Mouse (Mus musculus) kidney, embryonic 15.5 days (tissue): Measurements from ENCODE around the gene Insc. TPM values are rescaled to one million over a fixed set of nuclear protein-coding genes. Genes with fewer than 3 reads are reported as not detected.

Experiments used
- ATAC-seq: fragments of 200-750 bp; cut with Nextera tagmentation; replicated peaks from 2 replicates; pipeline ENCODE4 v1.8.0; 2017; ENCODE audit warnings: moderate TSS enrichment; ENCODE audit not compliant: low FRiP score
- H3K27ac ChIP-seq: fragments of 300-500 bp; sonication (generic); 2 replicates; pipeline ENCODE4 v1.5.1; 2015; ENCODE audit warnings: mild to moderate bottlenecking, inconsistent platforms
- H3K27me3 ChIP-seq: fragments of 300-500 bp; sonication (generic); 2 replicates; pipeline ENCODE4 v1.6.1; 2015; ENCODE audit warnings: inconsistent platforms
- H3K36me3 ChIP-seq: fragments of 300-500 bp; sonication (generic); 2 replicates; pipeline ENCODE4 v1.6.1; 2015; ENCODE audit warnings: inconsistent platforms
- H3K4me1 ChIP-seq: fragments of 300-500 bp; sonication (generic); 2 replicates; pipeline ENCODE4 v1.6.1; 2015; ENCODE audit warnings: inconsistent platforms
- H3K4me2 ChIP-seq: fragments of 300-500 bp; sonication (generic); 2 replicates; pipeline ENCODE4 v1.6.1; 2015; ENCODE audit warnings: moderate library complexity, mild to moderate bottlenecking, inconsistent platforms
- H3K4me3 ChIP-seq: fragments of 300-500 bp; sonication (generic); replicated peaks from 2 replicates; pipeline ENCODE4 v1.5.1; 2015; ENCODE audit warnings: mild to moderate bottlenecking, inconsistent platforms
- H3K9ac ChIP-seq: fragments of 300-500 bp; sonication (generic); 2 replicates; pipeline ENCODE4 v1.6.1; 2015; ENCODE audit warnings: mild to moderate bottlenecking, inconsistent platforms
- H3K9me3 ChIP-seq: fragments of 300-500 bp; sonication (generic); replicated peaks from 2 replicates; pipeline ENCODE4 v1.6.1; 2016; ENCODE audit warnings: inconsistent platforms
- WGBS: fragments of 180-500 bp; shearing (Covaris S2); methylation state at CpG from one replicate; pipeline ENCODE4 v1.1.7; 2015; ENCODE audit warnings: mixed read lengths; 5-methylcytosine and 5-hydroxymethylcytosine counted together
- polyA plus RNA-seq: library from polyadenylated mRNA; unstranded; fragments of >200 nt; fragmentation: Nextera tagmentation; extraction: Ambion mirVana; gene quantifications from 2 replicates; pipeline ENCODE4 v1.2.1, GENCODE M21; 2015

Insc gene
- polyA plus RNA-seq, 1 experiment from 2014 or later: 3.7 TPM

DNA sequence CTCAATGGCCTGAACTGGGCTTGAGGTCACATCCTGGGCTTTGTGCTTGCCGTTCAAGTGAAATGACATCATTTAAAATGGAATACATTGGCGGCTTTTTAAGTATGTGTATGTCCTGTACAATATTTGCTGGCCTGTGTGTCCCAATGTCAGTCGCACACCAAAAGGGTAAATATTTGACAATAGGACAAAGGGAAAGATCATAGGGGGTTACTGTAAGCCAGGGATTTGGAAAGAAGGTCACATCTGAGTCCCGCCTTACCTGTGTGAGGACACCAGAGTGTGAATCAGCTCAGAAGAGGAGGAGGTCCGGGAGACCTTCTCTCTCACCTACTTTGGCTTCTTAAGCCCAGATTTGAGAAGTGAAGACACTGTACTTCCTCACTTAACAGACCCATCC is 25.0 kb downstream of the Insc start:
- Histone ChIP-seq H3K27ac (no peak overlapping the region), H3K4me1 (no peaks in the 10 kb centered on the region), H3K9me3 (no peaks in the 10 kb centered on the region), H3K4me2 (no peak overlapping the region), H3K27me3 (no peaks in the 10 kb centered on the region), H3K36me3 (no peaks in the 10 kb centered on the region), H3K4me3 (no peak overlapping the region), H3K9ac (no peak overlapping the region)
- 84% methylated on average over 5 of the region's 5 CpGs for WGBS
- ATAC-seq: no peak

DNA sequence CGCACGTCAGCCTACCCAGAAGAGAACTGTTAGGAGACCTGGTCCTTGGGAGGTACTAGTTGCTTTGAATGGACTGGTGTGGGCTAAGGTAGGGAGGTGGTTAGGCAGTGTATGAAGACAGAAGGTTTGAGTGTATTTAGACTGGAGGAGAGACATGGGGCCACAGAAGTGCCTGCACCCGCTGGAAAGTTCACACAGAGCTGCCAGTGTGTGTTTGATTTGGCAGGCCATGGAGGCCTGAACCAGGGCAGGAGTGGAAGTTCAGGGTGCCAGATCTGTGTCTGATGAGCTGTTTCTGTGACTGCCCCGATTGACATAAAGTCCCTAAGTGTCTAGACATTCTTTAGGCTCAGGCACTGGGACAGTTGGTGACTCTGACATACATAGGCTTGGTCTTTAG is 25.5 kb downstream of the Insc start:
- no peaks in the 10 kb centered on the region for H3K9me3 ChIP-seq
- ATAC-seq: no peak
- H3K4me2 ChIP-seq: no peak overlapping the region
- H3K4me3 ChIP-seq: no peak overlapping the region
- H3K9ac ChIP-seq: no peak overlapping the region
- 79% methylated on average over 4 of the region's 4 CpGs for WGBS
- no peak overlapping the region for H3K27ac ChIP-seq
- no peaks in the 10 kb centered on the region for H3K36me3 ChIP-seq
- no peaks in the 10 kb centered on the region for H3K27me3 ChIP-seq
- no peaks in the 10 kb centered on the region for H3K4me1 ChIP-seq

DNA sequence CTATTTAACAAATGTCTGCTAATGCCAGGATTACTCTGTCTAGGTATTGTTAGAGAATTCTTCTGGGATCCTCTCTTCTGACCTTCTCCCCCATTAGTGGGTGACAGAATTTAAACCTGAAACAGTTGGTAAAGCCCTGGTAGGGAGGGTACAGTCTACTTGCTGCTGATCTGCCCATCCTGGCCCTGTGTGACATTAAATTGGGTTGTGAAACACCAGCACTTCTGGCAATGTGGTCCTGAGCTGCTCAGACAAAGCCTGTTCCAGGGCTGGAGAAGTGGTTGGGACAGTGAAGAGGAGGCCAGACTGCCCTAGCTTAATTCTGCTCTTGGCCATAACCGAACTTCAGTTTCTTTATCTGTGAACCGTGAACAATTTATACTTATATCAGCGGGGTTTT is 27.1 kb downstream of the Insc start:
- no peak overlapping the region for H3K9ac ChIP-seq
- H3K9me3 ChIP-seq: no peaks in the 10 kb centered on the region
- no peaks in the 10 kb centered on the region for H3K27me3 ChIP-seq
- no peaks in the 10 kb centered on the region for H3K4me1 ChIP-seq
- H3K4me3 ChIP-seq: no peak overlapping the region
- no peaks in the 10 kb centered on the region for H3K36me3 ChIP-seq
- no peak for ATAC-seq
- no peak overlapping the region for H3K27ac ChIP-seq
- WGBS: 94% methylated on average over 3 of the region's 3 CpGs
- no peak overlapping the region for H3K4me2 ChIP-seq

DNA sequence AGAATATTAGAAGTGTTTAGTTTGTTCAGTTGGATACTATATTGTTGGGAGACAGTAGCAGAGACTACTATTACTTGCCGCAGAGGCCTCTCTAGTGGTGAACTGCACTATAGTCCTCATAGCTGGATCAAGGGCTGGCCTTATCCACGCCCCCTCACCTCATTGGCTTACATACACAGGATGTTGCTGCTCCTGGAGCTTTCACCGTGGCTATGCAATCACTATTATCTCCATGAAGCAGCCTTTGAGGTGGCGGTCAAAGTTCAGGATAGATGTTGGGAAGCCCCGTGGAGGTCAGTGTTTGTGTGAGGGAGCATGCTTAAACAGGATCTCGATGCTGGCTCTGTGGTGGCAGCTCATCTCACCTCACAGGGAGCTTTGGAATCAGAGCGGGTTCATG is 28.3 kb downstream of the Insc start:
- no peak overlapping the region for H3K4me3 ChIP-seq
- H3K9me3 ChIP-seq: no peaks in the 10 kb centered on the region
- ATAC-seq: no peak
- H3K27me3 ChIP-seq: no peaks in the 10 kb centered on the region
- no peaks in the 10 kb centered on the region for H3K4me1 ChIP-seq
- H3K36me3 ChIP-seq: no peaks in the 10 kb centered on the region
- no peak overlapping the region for H3K4me2 ChIP-seq
- no peak overlapping the region for H3K9ac ChIP-seq
- WGBS: 78% methylated on average over 7 of the region's 7 CpGs
- H3K27ac ChIP-seq: no peak overlapping the region

DNA sequence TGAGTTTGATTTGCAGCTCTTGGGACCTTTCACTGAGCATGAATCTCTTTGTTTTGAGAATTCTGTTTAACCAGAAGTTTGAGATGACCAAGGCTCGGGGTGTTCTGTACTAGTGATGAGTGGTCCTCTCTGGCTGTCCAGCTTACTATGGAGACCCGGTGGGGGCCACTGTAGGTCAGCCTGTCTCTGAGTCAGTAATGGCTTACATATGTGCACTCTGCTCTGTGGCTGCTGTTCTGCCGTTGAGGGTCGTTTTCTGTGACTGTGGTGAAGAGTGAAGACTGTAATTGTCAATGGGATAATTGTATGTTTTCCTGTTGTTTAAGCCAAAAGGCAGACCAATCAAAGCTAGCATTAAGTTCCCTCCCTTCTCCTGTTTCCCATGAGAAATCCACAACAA is 30.3 kb downstream of the Insc start:
- Histone ChIP-seq H3K9ac (no peak overlapping the region), H3K27me3 (no peaks in the 10 kb centered on the region), H3K27ac (no peak overlapping the region), H3K9me3 (no peaks in the 10 kb centered on the region), H3K4me1 (no peaks in the 10 kb centered on the region), H3K36me3 (no peaks in the 10 kb centered on the region), H3K4me3 (no peak overlapping the region), H3K4me2 (no peak overlapping the region)
- no peak for ATAC-seq
- 48% methylated on average over 4 of the region's 4 CpGs for WGBS

DNA sequence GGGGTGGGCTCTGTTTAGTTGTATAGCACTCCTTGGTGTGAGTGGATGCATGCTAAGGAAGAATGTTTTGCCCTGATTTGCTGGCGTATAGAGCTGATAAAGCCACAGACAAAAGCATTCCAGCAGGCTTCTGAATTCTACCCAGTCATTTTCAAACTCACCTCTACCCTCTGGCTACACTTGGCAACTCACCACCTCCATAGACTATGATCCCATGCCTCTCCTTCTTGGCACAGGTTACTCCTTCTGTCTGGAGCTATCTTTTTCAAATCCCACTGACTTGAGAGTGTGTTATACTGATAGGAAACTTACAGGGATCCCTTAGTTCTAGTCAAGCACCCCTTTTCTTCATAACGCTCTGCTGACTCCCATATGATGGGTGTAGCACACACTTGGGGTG is 32.4 kb downstream of the Insc start:
- H3K27ac ChIP-seq: no peak overlapping the region
- WGBS: 83% methylated on average over 2 of the region's 2 CpGs
- H3K9ac ChIP-seq: no peak overlapping the region
- H3K4me3 ChIP-seq: no peak overlapping the region
- H3K27me3 ChIP-seq: no peaks in the 10 kb centered on the region
- H3K9me3 ChIP-seq: no peaks in the 10 kb centered on the region
- no peaks in the 10 kb centered on the region for H3K4me1 ChIP-seq
- H3K4me2 ChIP-seq: no peak overlapping the region
- H3K36me3 ChIP-seq: no peaks in the 10 kb centered on the region
- ATAC-seq: no peak

DNA sequence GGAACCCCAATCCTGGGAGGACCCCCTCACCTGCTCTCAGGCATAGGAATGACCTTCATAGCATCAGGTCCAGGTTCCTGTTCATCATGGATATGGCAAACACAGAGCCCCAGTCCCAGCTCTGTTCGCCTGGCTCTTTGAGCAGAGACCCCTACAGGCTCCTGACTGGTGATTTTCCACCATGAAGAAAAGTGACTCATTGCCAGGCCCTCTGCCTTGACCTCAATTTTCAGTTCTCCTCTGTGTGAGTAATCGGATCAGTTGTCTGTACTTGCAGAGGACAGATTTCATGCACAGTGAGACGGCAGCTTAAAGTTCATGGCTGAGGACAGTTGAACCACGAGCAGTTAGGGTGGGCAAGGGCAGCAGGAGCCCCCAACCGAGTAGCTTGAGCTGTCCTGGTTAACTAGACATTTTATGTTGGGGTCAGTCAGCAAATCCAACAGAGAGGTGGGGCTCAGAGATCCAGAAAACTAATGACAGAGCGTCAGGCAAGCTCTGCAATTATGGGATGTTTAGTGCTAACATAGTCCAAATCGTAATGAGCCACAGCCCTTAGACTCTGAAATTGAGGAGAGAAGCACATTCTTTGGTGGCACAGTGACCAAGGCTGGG is 34.8 kb downstream of the Insc start:
- no peak; the same call in 1 of the 2 replicates for ATAC-seq
- Histone ChIP-seq H3K4me1 (no peaks in the 10 kb centered on the region), H3K36me3 (no peaks in the 10 kb centered on the region), H3K4me3 (no peak overlapping the region), H3K9ac (no peak overlapping the region), H3K4me2 (no peak overlapping the region), H3K27me3 (no peaks in the 10 kb centered on the region), H3K9me3 (no peaks in the 10 kb centered on the region), H3K27ac (no peak overlapping the region)
- WGBS: 76% methylated on average over 7 of the region's 7 CpGs

DNA sequence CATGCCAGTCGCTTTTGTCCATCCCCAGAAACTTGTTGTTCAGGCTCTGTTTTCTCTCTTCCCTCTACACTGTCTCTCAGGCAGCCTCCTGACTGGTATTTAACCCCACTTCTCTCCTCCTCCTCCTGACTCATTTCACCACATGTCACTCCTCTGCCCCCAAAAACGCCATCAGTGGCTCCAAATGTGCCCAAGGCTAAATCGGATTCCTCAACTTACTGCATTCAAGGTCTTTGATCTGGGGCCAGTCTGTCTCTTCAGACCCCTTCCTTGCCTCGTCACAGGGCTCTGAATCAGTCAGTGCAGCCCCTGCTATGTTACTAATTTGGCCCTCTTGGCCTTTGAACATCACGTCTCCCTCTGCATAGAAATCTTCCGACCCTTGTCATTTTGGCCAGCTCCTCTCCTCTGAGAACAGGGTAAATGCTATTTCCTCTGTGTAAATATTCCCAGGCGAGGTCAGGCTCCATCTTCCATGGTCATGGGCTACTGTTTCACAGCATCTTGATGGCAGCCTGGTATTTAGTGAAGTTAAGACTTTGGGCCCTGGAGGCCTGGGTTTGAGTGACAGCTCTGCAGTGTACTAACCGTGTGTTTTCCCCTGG is 35.7 kb downstream of the Insc start:
- Histone ChIP-seq H3K27ac (no peak overlapping the region), H3K4me1 (no peaks in the 10 kb centered on the region), H3K4me2 (no peak overlapping the region), H3K9ac (no peak overlapping the region), H3K36me3 (no peaks in the 10 kb centered on the region), H3K9me3 (no peaks in the 10 kb centered on the region), H3K4me3 (no peak overlapping the region), H3K27me3 (no peaks in the 10 kb centered on the region)
- ATAC-seq: no peak
- 48% methylated on average over 8 of the region's 8 CpGs for WGBS

DNA sequence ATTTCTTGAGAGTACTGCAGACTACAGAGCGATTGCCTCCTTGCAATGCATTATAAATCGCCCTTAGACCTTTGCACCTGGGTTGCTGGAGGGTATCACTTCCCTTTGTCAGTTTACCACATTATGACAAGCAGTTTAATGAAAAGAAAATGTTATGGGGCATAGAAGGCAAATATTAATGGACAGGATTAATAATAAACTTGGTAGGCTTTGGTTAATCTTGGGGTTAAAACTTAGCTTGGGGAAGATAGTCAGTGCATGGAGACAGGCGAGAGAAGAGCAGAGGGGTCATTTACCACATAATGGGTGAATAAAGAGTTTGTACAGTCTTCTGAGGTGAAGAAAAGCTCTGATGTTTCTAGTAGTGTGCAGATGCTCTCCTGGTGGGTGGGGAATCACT is 39.8 kb downstream of the Insc start:
- 0 out of 2 replicates have a peak overlapping the region, but pooled peaks have one; percentile 24 for H3K27ac ChIP-seq
- no peaks in the 10 kb centered on the region for H3K9me3 ChIP-seq
- H3K9ac ChIP-seq: no peak overlapping the region
- no peaks in the 10 kb centered on the region for H3K36me3 ChIP-seq
- H3K4me2 ChIP-seq: no peak overlapping the region
- H3K4me3 ChIP-seq: no peak overlapping the region
- H3K4me1 ChIP-seq: no peaks in the 10 kb centered on the region
- ATAC-seq: no peak
- H3K27me3 ChIP-seq: no peaks in the 10 kb centered on the region
- WGBS: 75% methylated on average over 3 of the region's 3 CpGs

DNA sequence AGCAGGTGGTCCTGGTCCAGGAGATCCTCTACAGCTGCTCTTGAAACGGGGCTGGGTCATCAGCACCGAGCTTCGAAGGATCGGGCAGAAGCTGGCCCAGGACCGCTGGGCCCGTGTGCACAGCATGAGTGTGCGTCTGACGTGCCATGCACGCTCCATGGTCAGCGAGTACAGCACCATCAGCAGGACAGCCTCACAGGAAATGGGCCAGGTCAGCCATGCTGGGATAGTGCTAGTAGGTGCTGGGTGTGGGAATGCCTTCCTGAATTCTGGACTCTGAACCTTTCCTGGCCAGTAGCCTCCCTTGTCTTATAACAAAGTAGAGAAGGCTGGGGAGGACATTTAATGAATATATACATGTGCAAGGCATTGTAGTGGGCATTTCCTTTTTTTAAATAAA is 47.6 kb downstream of the Insc start:
- 91% methylated on average over 10 of the region's 10 CpGs for WGBS

DNA sequence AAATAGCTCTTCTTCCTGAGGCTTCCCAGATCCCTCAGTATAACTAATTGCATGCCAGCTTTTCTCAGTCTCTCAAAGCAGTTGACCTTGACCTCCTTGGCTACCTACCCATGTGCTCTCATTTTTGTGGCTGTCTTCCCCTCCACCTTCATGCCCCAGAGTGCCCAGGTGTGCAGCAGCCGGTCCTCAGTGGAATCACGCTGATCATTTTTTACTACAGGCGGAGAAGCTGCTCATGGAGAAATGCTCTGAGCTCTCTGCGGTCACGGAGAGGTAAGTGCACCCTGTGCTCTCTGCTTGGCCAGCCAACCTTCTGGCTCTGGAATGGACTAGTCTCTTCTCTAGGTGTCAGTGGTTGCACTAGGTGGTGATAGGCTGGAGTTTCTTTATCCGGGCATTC is 48.5 kb downstream of the Insc start:
- 76% methylated on average over 6 of the region's 6 CpGs for WGBS
- no peaks in the 10 kb centered on the region for H3K36me3 ChIP-seq
- no peaks in the 10 kb centered on the region for H3K27me3 ChIP-seq
- ATAC-seq: peak; percentile 40; the same call in 1 of the 2 replicates
- peak overlapping the region; percentile 51; the same call in 1 of the 2 replicates for H3K27ac ChIP-seq
- no peak overlapping the region for H3K4me3 ChIP-seq
- H3K4me2 ChIP-seq: no peak overlapping the region
- H3K4me1 ChIP-seq: no peaks in the 10 kb centered on the region
- no peak overlapping the region for H3K9ac ChIP-seq
- no peaks in the 10 kb centered on the region for H3K9me3 ChIP-seq

More for the DNA sequence above, 47.6 kb downstream of the Insc start:
- Histone ChIP-seq H3K27ac (0 out of 2 replicates have a peak overlapping the region, but pooled peaks have one; percentile 51), H3K9me3 (no peaks in the 10 kb centered on the region), H3K4me1 (no peaks in the 10 kb centered on the region), H3K27me3 (no peaks in the 10 kb centered on the region), H3K36me3 (no peaks in the 10 kb centered on the region), H3K4me3 (no peak overlapping the region), H3K9ac (no peak overlapping the region), H3K4me2 (no peak overlapping the region)
- ATAC-seq: peak; percentile 67; the same call in 1 of the 2 replicates

DNA sequence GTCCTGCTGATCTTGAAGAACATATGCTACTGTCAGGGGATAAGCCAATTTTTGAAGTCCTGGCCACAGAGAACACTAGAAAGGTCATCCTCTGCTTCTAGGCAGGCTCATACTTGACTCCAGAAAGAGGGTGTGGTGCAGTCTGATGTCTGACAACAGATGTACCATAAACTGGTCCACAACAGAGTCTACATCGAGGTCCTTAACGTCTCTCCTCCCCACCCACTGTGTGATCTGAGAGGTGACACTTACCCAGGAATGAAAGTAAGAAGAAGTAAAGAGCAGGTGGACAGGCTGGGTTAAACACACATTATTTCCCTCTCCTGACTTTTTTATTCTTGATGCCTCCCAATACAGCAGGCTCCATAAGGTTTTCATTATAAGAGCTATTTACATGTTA is 50.9 kb downstream of the Insc start:
- Histone ChIP-seq H3K9ac (no peak overlapping the region), H3K36me3 (no peaks in the 10 kb centered on the region), H3K4me1 (no peaks in the 10 kb centered on the region), H3K4me3 (no peak overlapping the region), H3K4me2 (no peak overlapping the region), H3K27ac (no peak overlapping the region), H3K9me3 (no peaks in the 10 kb centered on the region), H3K27me3 (no peaks in the 10 kb centered on the region)
- ATAC-seq: no peak
- WGBS: 58% methylated on average over 2 of the region's 2 CpGs

DNA sequence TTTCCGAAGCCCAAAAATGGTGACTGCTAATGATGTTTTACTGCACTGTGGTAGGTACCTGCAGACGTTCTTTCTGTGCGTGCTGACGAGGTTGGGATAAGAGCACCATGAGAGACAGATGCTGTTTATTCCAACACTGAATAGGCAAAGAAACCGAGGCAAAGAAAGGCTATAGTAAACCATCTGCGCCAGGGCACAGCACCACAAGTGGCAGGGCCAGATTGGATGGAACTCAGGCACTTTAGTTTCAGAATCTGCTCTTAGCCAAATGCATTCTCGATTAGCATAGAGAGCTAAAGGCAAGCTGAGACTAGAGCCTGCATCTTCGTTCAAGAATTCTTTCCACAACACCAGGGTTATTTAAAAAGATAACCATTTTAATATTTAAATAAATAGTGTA is 59.1 kb downstream of the Insc start:
- no peak for ATAC-seq
- no peaks in the 10 kb centered on the region for H3K36me3 ChIP-seq
- H3K27me3 ChIP-seq: no peaks in the 10 kb centered on the region
- H3K4me3 ChIP-seq: no peak overlapping the region
- no peak overlapping the region for H3K4me2 ChIP-seq
- H3K27ac ChIP-seq: no peak overlapping the region
- H3K9me3 ChIP-seq: no peaks in the 10 kb centered on the region
- H3K9ac ChIP-seq: no peak overlapping the region
- WGBS: 82% methylated on average over 8 of the region's 8 CpGs
- H3K4me1 ChIP-seq: no peaks in the 10 kb centered on the region
